Mouse (Mus musculus) CH12.LX (cell line): ENCODE measurements at regions not wholly inside any gene's neighbourhood (a gene's known extent, or its start where the extent isn't known, plus 50 kb on each side); places are given as distances from the start of the nearest gene placed in this dataset.

Experiments
- DNase-seq: peaks from one replicate; pipeline ENCODE4 v3.0.0-alpha.2; 2013; ENCODE audit errors: extremely low read depth
- H3K27ac ChIP-seq: 2 replicates; pipeline ENCODE4 v1.5.1; 2012; ENCODE audit warnings: low read depth, mild to moderate bottlenecking, control low read depth, moderate library complexity; ENCODE audit not compliant: insufficient read depth
- H3K27me3 ChIP-seq: replicated peaks from 2 replicates; pipeline ENCODE3; 2012; ENCODE audit warnings: inconsistent platforms
- H3K36me3 ChIP-seq, 2 experiments: replicated peaks in 1 of 2; 2 replicates each; pipeline versions ENCODE3 to v1.6.1; 2012; ENCODE audit warnings: inconsistent platforms in 1 of 2, low read length in 1 of 2, mild to moderate bottlenecking in 1 of 2, mixed read lengths in 1 of 2, moderate library complexity in 1 of 2; ENCODE audit not compliant: control insufficient read depth in 1 of 2, insufficient read depth in 1 of 2
- H3K4me1 ChIP-seq, 2 experiments: 2 replicates each; pipeline ENCODE4 v1.6.1; 2012; ENCODE audit warnings: inconsistent platforms in 1 of 2, moderate library complexity in 1 of 2; ENCODE audit not compliant: insufficient read depth in 2 of 2, control insufficient read depth in 1 of 2
- H3K4me2 ChIP-seq: 2 replicates; pipeline ENCODE4 v1.6.1; 2012; ENCODE audit warnings: low read depth, mild to moderate bottlenecking, control low read depth; ENCODE audit not compliant: poor library complexity, insufficient read depth, severe bottlenecking
- H3K4me3 ChIP-seq, 3 experiments: fragments of 150-350 bp in 1 of 3; sonication (generic) in 1 of 3; replicated peaks in 1 of 3; 2 replicates each; pipeline versions ENCODE3 to v1.5.1; 2011 to 2012; ENCODE audit warnings: low read depth in 2 of 3, low read length in 2 of 3, mild to moderate bottlenecking in 2 of 3, moderate library complexity in 2 of 3, control low read depth in 1 of 3, improper control_type of control experiment in 1 of 3, inconsistent platforms in 1 of 3, mixed read lengths in 1 of 3; ENCODE audit not compliant: poor library complexity in 1 of 3
- H3K79me2 ChIP-seq: replicated peaks from 2 replicates; pipeline ENCODE4 v1.6.1; 2012; ENCODE audit warnings: mild to moderate bottlenecking, moderate library complexity; ENCODE audit not compliant: control insufficient read depth, poor library complexity, insufficient read depth, severe bottlenecking; ENCODE audit errors: extremely low read depth
- H3K9ac ChIP-seq: 2 replicates; pipeline ENCODE4 v1.6.1; 2012; ENCODE audit warnings: low read depth, mild to moderate bottlenecking, control low read depth, moderate library complexity; ENCODE audit not compliant: insufficient read depth
- H3K9me3 ChIP-seq: replicated peaks from 2 replicates; pipeline ENCODE3; 2012; ENCODE audit warnings: low read length, inconsistent platforms, mixed read lengths
- CHD1 ChIP-seq: IDR thresholded peaks from 2 replicates; pipeline ENCODE4 v1.6.1; 2012; ENCODE audit warnings: low read depth, low read length, improper control_type of control experiment, inconsistent platforms
- CHD2 ChIP-seq: IDR thresholded peaks from 2 replicates; pipeline ENCODE4 v1.6.1; 2011; ENCODE audit warnings: low read length, improper control_type of control experiment
- E2F4 ChIP-seq: IDR thresholded peaks from 2 replicates; pipeline ENCODE4 v1.6.1; 2011; ENCODE audit warnings: low read depth, low read length, improper control_type of control experiment; ENCODE audit not compliant: insufficient replicate concordance
- IRF4 ChIP-seq: IDR thresholded peaks from 2 replicates; pipeline ENCODE4 v1.6.1; 2014; ENCODE audit warnings: low read depth, mild to moderate bottlenecking, inconsistent platforms, low read length, improper control_type of control experiment
- JUN ChIP-seq: IDR thresholded peaks from 2 replicates; pipeline ENCODE4 v1.6.1; 2011; ENCODE audit warnings: low read depth, mild to moderate bottlenecking, low read length, improper control_type of control experiment, moderate library complexity; ENCODE audit not compliant: insufficient read depth
- JUND ChIP-seq: conservative IDR thresholded peaks from 2 replicates; pipeline ENCODE4 v1.6.1; 2011; ENCODE audit warnings: low read depth, low read length, improper control_type of control experiment
- MAFK ChIP-seq: IDR thresholded peaks from 2 replicates; pipeline ENCODE4 v1.6.1; 2011; ENCODE audit warnings: low read length, improper control_type of control experiment; ENCODE audit not compliant: insufficient replicate concordance
- MAX ChIP-seq: IDR thresholded peaks from 2 replicates; pipeline ENCODE4 v1.6.1; 2011; ENCODE audit warnings: low read length, improper control_type of control experiment
- MAZ ChIP-seq: IDR thresholded peaks from 2 replicates; pipeline ENCODE4 v1.6.1; 2012; ENCODE audit warnings: low read depth, mild to moderate bottlenecking, inconsistent platforms, low read length, improper control_type of control experiment, moderate library complexity
- MXI1 ChIP-seq: IDR thresholded peaks from 2 replicates; pipeline ENCODE4 v1.6.1; 2011; ENCODE audit warnings: mild to moderate bottlenecking, low read depth, low read length, improper control_type of control experiment
- MYC ChIP-seq: IDR thresholded peaks from 2 replicates; pipeline ENCODE4 v1.6.1; 2011; ENCODE audit warnings: low read depth, mild to moderate bottlenecking, improper control_type of control experiment, low read length
- PAX5 ChIP-seq: IDR thresholded peaks from 2 replicates; pipeline ENCODE4 v1.6.1; 2012; ENCODE audit warnings: low read length, inconsistent platforms, mixed read lengths
- POLR2A ChIP-seq: IDR thresholded peaks from 2 replicates; pipeline ENCODE4 v1.6.1; 2011; ENCODE audit warnings: low read depth, mild to moderate bottlenecking, improper control_type of control experiment, low read length
- RAD21 ChIP-seq: IDR thresholded peaks from 2 replicates; pipeline ENCODE4 v1.6.1; 2011; ENCODE audit warnings: low read depth, mild to moderate bottlenecking, low read length, improper control_type of control experiment, moderate library complexity
- RCOR1 ChIP-seq: conservative IDR thresholded peaks from 2 replicates; pipeline ENCODE4 v1.6.1; 2012; ENCODE audit warnings: low read depth, mild to moderate bottlenecking, inconsistent platforms, low read length, improper control_type of control experiment
- SIN3A ChIP-seq: IDR thresholded peaks from 2 replicates; pipeline ENCODE4 v1.6.1; 2012; ENCODE audit warnings: low read length, improper control_type of control experiment, inconsistent platforms
- TCF12 ChIP-seq: IDR thresholded peaks from 2 replicates; pipeline ENCODE4 v1.6.1; 2014; ENCODE audit warnings: low read depth, mild to moderate bottlenecking, inconsistent platforms, low read length, improper control_type of control experiment
- USF1 ChIP-seq: IDR thresholded peaks from 2 replicates; pipeline ENCODE4 v1.6.1; 2014; ENCODE audit warnings: low read depth, mild to moderate bottlenecking, inconsistent platforms, low read length, improper control_type of control experiment
- USF2 ChIP-seq: conservative IDR thresholded peaks from 2 replicates; pipeline ENCODE4 v1.6.1; 2011; ENCODE audit warnings: low read depth, low read length, improper control_type of control experiment
- ZKSCAN1 ChIP-seq: IDR thresholded peaks from 2 replicates; pipeline ENCODE4 v1.6.1; 2012; ENCODE audit warnings: low read depth, inconsistent platforms, low read length, improper control_type of control experiment, borderline replicate concordance
- dilution Hi-C: fragments of 300-500 bp; cut with MboI; formaldehyde crosslinking; loops from 2 replicates; pipeline ENCODE4 v1.14.3; 2020; ENCODE audit warnings: low sequenced_read_pairs; ENCODE audit not compliant: extremely low pct_unique_long_range_greater_than_20kb, extremely low pct_ligation_motif_present
- in situ Hi-C: fragments of 300-500 bp; cut with MboI; formaldehyde crosslinking; loops from 3 replicates; pipeline ENCODE4 v1.14.3; 2019; ENCODE audit warnings: low sequenced_read_pairs, low pct_ligation_motif_present, low pct_unique_long_range_greater_than_20kb, mixed read lengths

DNA sequence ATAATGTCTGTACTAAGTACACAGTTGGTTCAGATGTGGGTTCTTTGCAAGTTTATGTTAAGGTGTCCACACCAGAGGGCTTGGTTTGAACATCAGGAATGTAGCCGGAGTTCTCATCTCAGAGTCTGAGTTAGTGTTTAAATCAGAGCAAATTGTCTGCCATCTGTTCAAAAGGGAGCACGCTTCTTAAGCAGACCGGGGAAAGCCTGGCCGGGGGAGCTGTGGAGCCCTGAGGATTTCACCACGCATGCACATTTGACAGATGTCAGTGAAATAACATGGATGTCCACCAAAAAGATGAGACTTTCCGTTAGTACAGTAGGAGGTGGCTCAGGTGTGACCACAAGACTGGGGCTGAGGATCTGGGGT, 294.5 kb upstream of the Tle4 start:
- Histone ChIP-seq H3K27ac (no peak overlapping the region), H3K9me3 (no peaks in the 10 kb centered on the region), H3K79me2 (no peaks in the 10 kb centered on the region), H3K4me1 (no peaks in the 10 kb centered on the region), H3K4me2 (no peak overlapping the region), H3K9ac (no peak overlapping the region), H3K36me3 (no peaks in the 10 kb centered on the region), H3K27me3 (no peaks in the 10 kb centered on the region), H3K4me3 (no peak overlapping the region)
- no peak for TF ChIP-seq POLR2A
- no peak for TF ChIP-seq MXI1
- TF ChIP-seq CHD1: no peak
- no peak for TF ChIP-seq SIN3A
- TF ChIP-seq MAFK: no peak
- TF ChIP-seq CHD2: no peak
- TF ChIP-seq MYC: no peak
- TF ChIP-seq E2F4: no peak
- no peak for TF ChIP-seq JUN
- TF ChIP-seq MAX: no peak
- no peak for TF ChIP-seq RCOR1
- no peak for TF ChIP-seq PAX5
- TF ChIP-seq MAZ: no peak
- DNase-seq: no peak
- dilution Hi-C loops: no loop called here
- in situ Hi-C loops: no loop called here

DNA sequence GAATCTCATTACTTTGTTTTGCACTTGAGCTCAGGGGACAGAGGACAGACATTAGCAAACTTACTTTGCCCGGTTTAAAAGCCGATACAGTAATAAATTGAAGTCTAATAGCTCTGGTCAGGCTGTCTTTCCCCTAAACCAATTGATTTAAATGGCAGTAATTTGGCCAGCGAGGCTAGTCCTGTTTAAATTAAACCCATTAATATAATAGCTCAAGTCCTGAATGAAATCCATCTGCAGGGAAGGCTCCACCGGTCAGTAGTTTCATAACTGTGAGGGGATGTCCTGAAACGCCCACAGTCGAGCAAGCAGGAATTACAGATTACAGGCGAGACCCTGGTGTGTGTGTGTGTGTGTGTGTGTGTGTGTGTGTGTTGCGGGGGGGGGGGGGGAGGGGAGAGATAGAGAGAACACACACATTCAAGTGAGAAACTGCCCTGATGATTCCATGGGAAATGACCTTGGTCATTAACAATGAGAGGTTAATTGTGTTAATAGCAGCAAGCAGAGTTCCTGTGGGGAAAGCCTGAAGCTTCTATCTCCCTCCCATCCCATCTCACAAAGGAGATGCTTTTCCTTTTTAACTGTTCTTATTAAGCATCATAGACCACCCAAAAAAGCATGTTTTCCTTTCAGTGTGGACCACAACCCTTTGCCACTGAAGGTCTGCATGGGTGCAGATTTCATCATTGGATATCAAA, 294.0 kb upstream of the Tle4 start:
- H3K79me2 ChIP-seq: no peaks in the 10 kb centered on the region
- no peak overlapping the region for H3K4me2 ChIP-seq
- no peak overlapping the region for H3K9ac ChIP-seq
- DNase-seq: no peak
- no peak overlapping the region for H3K27ac ChIP-seq
- no peaks in the 10 kb centered on the region for H3K36me3 ChIP-seq
- no peaks in the 10 kb centered on the region for H3K9me3 ChIP-seq
- TF ChIP-seq ZKSCAN1: no peak
- TF ChIP-seq USF2: no peak
- TF ChIP-seq USF1: no peak
- TF ChIP-seq TCF12: no peak
- TF ChIP-seq CHD1: no peak
- TF ChIP-seq RAD21: no peak
- TF ChIP-seq MAFK: no peak
- no peak for TF ChIP-seq IRF4
- TF ChIP-seq JUND: no peak
- dilution Hi-C loops: no loop called here
- in situ Hi-C loops: no loop called here
- H3K4me3 ChIP-seq: no peak overlapping the region
- H3K27me3 ChIP-seq: no peaks in the 10 kb centered on the region
- H3K4me1 ChIP-seq: no peaks in the 10 kb centered on the region
